Mouse (Mus musculus) MEL (cell line): ENCODE results near the gene Iqsec1. TPM values are rescaled to one million over a fixed set of nuclear protein-coding genes. Genes with fewer than 3 reads are reported as not detected.

Experiments
- DNase-seq: peaks from one replicate; pipeline ENCODE4 v3.0.0; 2011; ENCODE audit warnings: low read depth, low spot score
- H3K27ac ChIP-seq: 2 replicates; pipeline ENCODE4 v1.5.1; 2012; ENCODE audit warnings: low read depth, mild to moderate bottlenecking, control low read depth, low read length, moderate library complexity; ENCODE audit not compliant: control insufficient read depth
- H3K27me3 ChIP-seq, 2 experiments: fragments of 150-350 bp in 1 of 2; sonication (generic) in 1 of 2; 2 replicates each; pipeline ENCODE4 v1.6.1; 2012; ENCODE audit warnings: low read length in 2 of 2, mild to moderate bottlenecking in 2 of 2, improper control_type of control experiment in 1 of 2, moderate library complexity in 1 of 2; ENCODE audit not compliant: insufficient read depth in 2 of 2, control insufficient read depth in 1 of 2
- H3K36me3 ChIP-seq, 2 experiments: 2 replicates each; pipeline ENCODE4 v1.6.1; 2012 to 2014; ENCODE audit warnings: low read length in 2 of 2, improper control_type of control experiment in 1 of 2, inconsistent platforms in 1 of 2, mild to moderate bottlenecking in 1 of 2; ENCODE audit not compliant: insufficient read depth in 2 of 2, control insufficient read depth in 1 of 2
- H3K4me1 ChIP-seq, 2 experiments: fragments of 150-350 bp in 1 of 2; sonication (generic) in 1 of 2; 2 replicates each; pipeline ENCODE4 v1.6.1; 2012; ENCODE audit warnings: low read length in 2 of 2, improper control_type of control experiment in 1 of 2, mild to moderate bottlenecking in 1 of 2; ENCODE audit not compliant: insufficient read depth in 2 of 2, control insufficient read depth in 1 of 2
- H3K4me3 ChIP-seq, 2 experiments: fragments of 150-350 bp in 1 of 2; sonication (generic) in 1 of 2; 2 replicates each; pipeline ENCODE4 v1.5.1; 2012; ENCODE audit warnings: low read depth in 2 of 2, low read length in 2 of 2, mild to moderate bottlenecking in 2 of 2, moderate library complexity in 2 of 2, control low read depth in 1 of 2, improper control_type of control experiment in 1 of 2; ENCODE audit not compliant: control insufficient read depth in 1 of 2, insufficient read depth in 1 of 2
- H3K79me2 ChIP-seq: 2 replicates; pipeline ENCODE4 v1.6.1; 2012; ENCODE audit warnings: mild to moderate bottlenecking, low read length, moderate library complexity; ENCODE audit not compliant: control insufficient read depth, poor library complexity, insufficient read depth
- H3K9ac ChIP-seq: 2 replicates; pipeline ENCODE4 v1.6.1; 2012; ENCODE audit warnings: low read depth, mild to moderate bottlenecking, control low read depth, low read length, moderate library complexity; ENCODE audit not compliant: control insufficient read depth, poor library complexity, severe bottlenecking
- H3K9me3 ChIP-seq: fragments of 150-350 bp; sonication (generic); replicated peaks from 2 replicates; pipeline ENCODE4 v1.6.1; 2012; ENCODE audit warnings: mild to moderate bottlenecking, low read length, improper control_type of control experiment, moderate library complexity; ENCODE audit not compliant: insufficient read depth
- CHD1 ChIP-seq: IDR thresholded peaks from 2 replicates; pipeline ENCODE4 v1.6.1; 2012; ENCODE audit warnings: low read depth, mild to moderate bottlenecking, inconsistent platforms, low read length, improper control_type of control experiment
- CTCF ChIP-seq, 3 experiments: IDR thresholded peaks in 2 of 3; conservative IDR thresholded peaks in 1 of 3; 2 replicates each; pipeline ENCODE4 v1.5.1; 2011 to 2012; ENCODE audit warnings: low read length in 3 of 3, low read depth in 2 of 3, mild to moderate bottlenecking in 2 of 3, improper control_type of control experiment in 1 of 3, inconsistent platforms in 1 of 3, mixed read lengths in 1 of 3, moderate library complexity in 1 of 3; ENCODE audit not compliant: control insufficient read depth in 1 of 3, insufficient read depth in 1 of 3, poor library complexity in 1 of 3, severe bottlenecking in 1 of 3
- ELF1 ChIP-seq: IDR thresholded peaks from 2 replicates; pipeline ENCODE4 v1.6.1; 2014; ENCODE audit warnings: low read depth, mild to moderate bottlenecking, inconsistent platforms, low read length, improper control_type of control experiment, moderate library complexity
- ETS1 ChIP-seq: IDR thresholded peaks from 2 replicates; pipeline ENCODE4 v1.6.1; 2012; ENCODE audit warnings: low read depth, mild to moderate bottlenecking, inconsistent platforms, low read length, improper control_type of control experiment, moderate library complexity
- GABPA ChIP-seq: IDR thresholded peaks from 2 replicates; pipeline ENCODE4 v1.6.1; 2012; ENCODE audit warnings: low read depth, mild to moderate bottlenecking, inconsistent platforms, low read length, improper control_type of control experiment, moderate library complexity
- GATA1 ChIP-seq: IDR thresholded peaks from 2 replicates; pipeline ENCODE4 v1.6.1; 2011; ENCODE audit warnings: low read depth, low read length, improper control_type of control experiment
- HCFC1 ChIP-seq: IDR thresholded peaks from 2 replicates; pipeline ENCODE4 v1.6.1; 2012; ENCODE audit warnings: low read depth, mild to moderate bottlenecking, inconsistent platforms, low read length, improper control_type of control experiment, moderate library complexity
- KAT2A ChIP-seq: conservative IDR thresholded peaks from 2 replicates; pipeline ENCODE4 v1.6.1; 2012; ENCODE audit warnings: low read depth, low read length, improper control_type of control experiment, inconsistent platforms
- MAFK ChIP-seq: IDR thresholded peaks from 2 replicates; pipeline ENCODE4 v1.6.1; 2011; ENCODE audit warnings: low read depth, mild to moderate bottlenecking, low read length, improper control_type of control experiment, borderline replicate concordance
- MEF2A ChIP-seq: IDR thresholded peaks from 2 replicates; pipeline ENCODE4 v1.6.1; 2014; ENCODE audit warnings: low read depth, mild to moderate bottlenecking, inconsistent platforms, low read length, improper control_type of control experiment; ENCODE audit not compliant: poor library complexity, insufficient replicate concordance, severe bottlenecking; ENCODE audit errors: extremely low read depth
- POLR2A ChIP-seq, 2 experiments: IDR thresholded peaks; 2 replicates each; pipeline ENCODE4 v1.6.1; 2011 to 2012; ENCODE audit warnings: low read length in 2 of 2, mild to moderate bottlenecking in 2 of 2, control low read depth in 1 of 2, improper control_type of control experiment in 1 of 2, low read depth in 1 of 2, moderate library complexity in 1 of 2; ENCODE audit not compliant: control insufficient read depth in 1 of 2, insufficient read depth in 1 of 2, poor library complexity in 1 of 2
- POLR2AphosphoS5 ChIP-seq: IDR thresholded peaks from 2 replicates; pipeline ENCODE4 v1.6.1; 2012; ENCODE audit warnings: low read depth, borderline replicate concordance, mild to moderate bottlenecking, inconsistent platforms, low read length, moderate library complexity, mixed read lengths
- TAL1 ChIP-seq: IDR thresholded peaks from 2 replicates; pipeline ENCODE4 v1.6.1; 2012; ENCODE audit warnings: mild to moderate bottlenecking, inconsistent platforms, low read length, moderate library complexity, mixed read lengths
- USF1 ChIP-seq: IDR thresholded peaks from 2 replicates; pipeline ENCODE4 v1.6.1; 2014; ENCODE audit warnings: low read depth, mild to moderate bottlenecking, inconsistent platforms, low read length, improper control_type of control experiment, moderate library complexity
- USF2 ChIP-seq, 2 experiments: IDR thresholded peaks; 2 replicates each; pipeline ENCODE4 v1.6.1; 2011 to 2012; ENCODE audit warnings: improper control_type of control experiment in 2 of 2, low read length in 2 of 2, borderline replicate concordance in 1 of 2, inconsistent platforms in 1 of 2, low read depth in 1 of 2, mild to moderate bottlenecking in 1 of 2; ENCODE audit not compliant: insufficient read depth in 1 of 2
- ZMIZ1 ChIP-seq: IDR thresholded peaks from 2 replicates; pipeline ENCODE4 v1.6.1; 2012; ENCODE audit warnings: low read depth, mild to moderate bottlenecking, inconsistent platforms, low read length, improper control_type of control experiment, moderate library complexity
- ZNF384 ChIP-seq: IDR thresholded peaks from 2 replicates; pipeline ENCODE4 v1.6.1; 2012; ENCODE audit warnings: low read depth, mild to moderate bottlenecking, inconsistent platforms, low read length, improper control_type of control experiment
- polyA plus RNA-seq, 2 experiments: library from polyadenylated mRNA; stranded (reverse) in 1 of 2; unstranded in 1 of 2; fragments of >175 nt in 1 of 2; fragments of >200 nt in 1 of 2; gene quantifications; 2 replicates each; pipeline versions ENCODE4 v1.2.1 to v1.2.4; 2012; ENCODE audit warnings: low replicate concordance in 2 of 2, low read depth in 1 of 2; ENCODE audit not compliant: insufficient read length in 2 of 2, insufficient read depth in 1 of 2, missing spikeins in 1 of 2
- total RNA-seq: library from RNA; depleted of rRNA; stranded (reverse); fragments of 300-350 nt; gene quantifications from 2 replicates; pipeline ENCODE4 v1.2.3, GENCODE M21; 2012

Iqsec1 gene
- total and polyA plus RNA-seq, 3 experiments, result 14.8 to 73.4 (median 30.8) TPM

GRCm38 (mm10) chr6:90712063-90712462 lies 276.4 kb downstream of the Iqsec1 start:
- H3K9ac ChIP-seq, result no peak overlapping the region
- peaks cover 9 to 31% of the 10 kb centered on the region in 2 experiments; a peak in 3 of 4 replicates for H3K4me1 ChIP-seq
- H3K27ac ChIP-seq, result no peak overlapping the region

GRCm38 (mm10) chr6:90711476-90712035 lies 276.9 kb downstream of the Iqsec1 start:
- H3K9me3 ChIP-seq, result no peaks in the 10 kb centered on the region
- DNase-seq, result no peak
- no peak overlapping the region for H3K9ac ChIP-seq
- H3K27me3 ChIP-seq, result no peaks in the 10 kb centered on the region
- peaks cover 0 to 20% of the 10 kb centered on the region in 2 experiments; a peak in 2 of 4 replicates for H3K36me3 ChIP-seq
- peaks cover 7 to 31% of the 10 kb centered on the region in 2 experiments; a peak in 3 of 4 replicates for H3K4me1 ChIP-seq
- no peak overlapping the region for H3K4me3 ChIP-seq
- TF ChIP-seq USF2 (IDR thresholded peaks at IDR 0.05; ENCODE audit: borderline replicate concordance in 1 of 2, insufficient read depth in 1 of 2, low read depth in 1 of 2, low read length in 2 of 2) (no peak), MEF2A (no peak), CHD1 (no peak), USF1 (no peak), GATA1 (no peak), MAFK (no peak), GABPA (no peak), POLR2AphosphoS5 (no peak), HCFC1 (no peak), ETS1 (no peak), CTCF (IDR thresholded peaks at IDR 0.05 in 2 of 3, conservative IDR thresholded peaks at IDR 0.05 in 1 of 3; ENCODE audit: control insufficient read depth in 1 of 3, insufficient read depth in 1 of 3, low read depth in 2 of 3, low read length in 3 of 3, poor library complexity in 1 of 3, severe bottlenecking in 1 of 3) (no peak), ZMIZ1 (no peak), KAT2A (no peak), ELF1 (no peak), POLR2A (IDR thresholded peaks at IDR 0.05; ENCODE audit: control insufficient read depth in 1 of 2, insufficient read depth in 1 of 2, low read depth in 1 of 2, low read length in 2 of 2, poor library complexity in 1 of 2) (no peak)
- H3K79me2 ChIP-seq, result peaks cover 24% of the 10 kb centered on the region
- H3K27ac ChIP-seq, result no peak overlapping the region

More at GRCm38 (mm10) chr6:90712063-90712462, 276.4 kb downstream of the Iqsec1 start:
- TF ChIP-seq TAL1 (no peak), ZNF384 (no peak), MEF2A (no peak)
- Histone ChIP-seq H3K4me3 (no peak overlapping the region), H3K9me3 (no peaks in the 10 kb centered on the region), H3K79me2 (peaks cover 23% of the 10 kb centered on the region), H3K27me3 (no peaks in the 10 kb centered on the region), H3K36me3 (peaks cover 0 to 19% of the 10 kb centered on the region in 2 experiments; a peak in 2 of 4 replicates)
- no peak for DNase-seq
